Mouse (Mus musculus): ENCODE measurements at regions not wholly inside any gene's neighbourhood (a gene's known extent, or its start where the extent isn't known, plus 50 kb on each side); places are given as distances from the start of the nearest gene placed in this dataset.
A peak's percentile ranks its signal among the peaks of the same experiment; 100 is the strongest.

DNA sequence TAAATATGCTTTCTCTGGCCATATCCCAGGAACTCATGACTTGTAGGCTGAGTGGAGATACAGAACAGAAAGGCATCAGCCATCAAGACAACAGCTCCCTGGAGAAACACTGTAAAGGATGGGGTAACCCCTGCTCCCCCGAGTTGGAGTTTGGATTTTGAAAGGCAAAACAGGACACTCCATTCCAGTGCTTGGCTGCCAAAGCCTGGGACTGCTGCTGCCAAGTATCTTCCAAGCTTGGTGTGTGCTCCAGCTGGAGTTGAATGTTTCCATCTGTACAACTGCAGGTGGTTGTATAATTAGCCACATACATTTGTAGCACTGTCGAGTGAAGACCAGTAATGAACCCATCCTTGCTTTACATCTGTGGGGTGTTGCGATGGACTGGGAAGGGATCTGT is 62.1 kb downstream of the 4933412E24Rik start:
- peak; percentile 34 for DNase-seq

DNA sequence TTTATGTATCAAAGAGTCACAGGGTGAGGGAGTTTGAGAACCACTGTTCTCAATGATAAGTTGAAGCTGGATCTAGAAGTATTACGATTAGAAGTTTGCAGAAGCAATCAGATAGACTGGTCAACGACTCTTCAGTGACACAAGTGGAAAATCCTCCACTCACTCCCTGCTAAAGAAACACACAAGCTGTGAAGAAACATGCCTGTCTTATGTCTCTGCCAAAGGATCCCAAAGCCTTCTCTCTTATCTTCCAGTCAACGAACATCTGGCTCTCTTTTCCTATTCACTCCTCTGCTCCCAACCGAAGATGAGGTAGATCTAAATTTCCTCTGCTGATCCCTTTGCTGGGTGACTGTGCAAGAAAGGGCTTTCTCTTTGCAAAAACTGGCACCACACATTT is 62.6 kb downstream of the 4933412E24Rik start:
- DNase-seq: no peak

DNA sequence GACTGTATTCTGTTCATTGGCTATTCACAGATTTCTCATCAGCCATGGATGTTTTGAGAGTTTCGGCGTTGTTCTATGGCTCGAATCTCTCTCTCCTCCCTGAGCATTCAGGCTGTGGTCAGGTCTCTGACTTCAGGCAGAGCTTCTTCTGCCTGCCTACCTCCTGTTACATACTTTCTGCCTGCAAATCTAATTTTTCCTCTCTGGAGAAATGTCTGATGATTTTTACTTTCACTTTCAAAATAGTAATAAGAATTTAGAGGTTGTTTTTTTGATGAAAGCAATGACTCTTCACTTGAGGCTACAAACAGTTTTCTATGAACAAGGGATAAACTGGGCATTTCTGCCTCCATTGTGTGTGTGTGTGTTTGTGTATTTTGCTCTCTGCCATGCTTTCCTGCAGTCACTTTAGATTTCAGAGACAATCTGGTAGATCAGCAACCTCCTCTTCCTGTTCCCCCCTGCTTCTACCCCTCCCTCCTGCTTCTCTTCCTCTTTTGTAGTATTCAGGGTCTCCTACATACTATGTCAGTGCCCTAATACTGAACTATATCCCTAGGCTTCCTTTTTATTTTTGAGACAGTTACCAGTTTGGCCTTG is 65.7 kb downstream of the 4933412E24Rik start:
- no peak for DNase-seq

DNA sequence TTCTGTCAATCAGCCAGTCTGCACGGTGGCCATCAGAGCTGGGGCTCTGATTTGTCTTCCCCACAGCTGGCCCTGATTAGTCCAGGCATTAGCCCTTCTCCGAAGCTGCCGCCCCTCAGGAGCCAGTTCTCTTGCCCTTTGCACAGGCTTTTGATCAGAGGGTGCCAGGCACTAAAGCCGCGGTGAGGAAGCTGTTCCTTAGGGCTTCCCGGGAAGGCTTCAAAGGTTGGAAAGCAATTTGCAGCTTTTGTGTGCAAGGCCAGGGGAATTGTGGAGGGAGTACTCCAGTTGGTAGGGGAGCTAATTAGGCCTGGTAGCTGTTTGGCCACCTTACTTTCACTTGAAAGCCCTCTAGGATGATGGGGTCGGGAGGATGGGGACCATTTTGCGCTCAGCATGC is 71.2 kb downstream of the 4933412E24Rik start:
- DNase-seq: no peak

DNA sequence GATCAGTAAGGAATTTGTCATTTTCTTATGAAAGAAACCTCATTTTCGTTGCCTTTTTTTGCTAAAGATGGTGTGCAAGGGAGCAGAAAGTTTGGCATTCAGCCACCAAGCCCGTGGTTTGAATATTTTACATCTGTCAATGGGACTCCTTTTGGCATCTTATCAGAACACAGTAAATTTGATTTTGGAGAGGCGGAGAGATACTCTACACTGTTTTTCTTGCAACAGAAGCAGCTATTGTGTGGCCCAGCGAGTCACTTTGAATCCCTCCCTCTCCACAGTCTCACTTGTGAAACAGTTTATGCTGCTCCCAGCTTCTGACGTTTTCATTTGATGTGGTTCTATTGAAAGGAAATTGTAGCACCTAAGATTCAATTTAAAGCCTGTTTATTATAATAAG is 79.9 kb downstream of the 4933412E24Rik start:
- DNase-seq: peak; percentile 15

DNA sequence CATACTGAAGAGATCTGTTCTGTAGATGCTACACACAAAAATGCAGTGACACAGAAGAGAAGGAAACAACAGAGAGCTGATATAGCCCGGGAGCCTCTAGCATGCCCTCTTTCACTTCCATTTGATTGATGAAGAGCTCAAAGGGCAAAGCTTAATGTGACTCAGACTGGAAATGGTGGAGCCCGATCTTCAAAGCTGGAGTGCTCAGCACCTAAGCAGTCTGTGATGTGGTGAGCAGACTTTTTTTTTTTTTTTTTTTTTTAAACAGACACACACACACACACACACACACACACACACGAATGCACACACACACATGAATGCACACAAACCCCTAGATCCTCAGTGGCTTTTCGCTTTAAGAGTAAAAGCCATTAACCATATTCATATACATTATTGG is 102.6 kb downstream of the 4933412E24Rik start:
- DNase-seq: no peak

DNA sequence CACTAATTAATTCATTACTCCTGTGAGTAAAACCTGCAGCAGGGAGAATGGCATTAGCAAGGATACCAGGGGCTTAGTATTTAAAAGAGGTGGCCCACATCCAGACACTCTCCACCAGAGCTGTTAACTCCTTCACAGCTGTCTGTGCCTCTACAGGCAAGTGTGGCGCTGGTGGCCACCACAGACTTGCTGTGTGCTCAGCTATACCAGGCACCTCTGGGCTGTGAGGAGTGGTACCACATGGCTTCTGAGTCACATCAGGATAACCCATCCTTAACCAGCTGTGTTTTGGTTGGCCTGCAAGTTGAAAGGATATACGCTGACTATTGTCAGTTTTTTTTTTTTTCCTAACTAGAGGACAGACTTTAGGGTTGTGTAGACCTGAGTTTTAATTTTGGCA is 108.1 kb downstream of the 4933412E24Rik start:
- no peak for DNase-seq

DNA sequence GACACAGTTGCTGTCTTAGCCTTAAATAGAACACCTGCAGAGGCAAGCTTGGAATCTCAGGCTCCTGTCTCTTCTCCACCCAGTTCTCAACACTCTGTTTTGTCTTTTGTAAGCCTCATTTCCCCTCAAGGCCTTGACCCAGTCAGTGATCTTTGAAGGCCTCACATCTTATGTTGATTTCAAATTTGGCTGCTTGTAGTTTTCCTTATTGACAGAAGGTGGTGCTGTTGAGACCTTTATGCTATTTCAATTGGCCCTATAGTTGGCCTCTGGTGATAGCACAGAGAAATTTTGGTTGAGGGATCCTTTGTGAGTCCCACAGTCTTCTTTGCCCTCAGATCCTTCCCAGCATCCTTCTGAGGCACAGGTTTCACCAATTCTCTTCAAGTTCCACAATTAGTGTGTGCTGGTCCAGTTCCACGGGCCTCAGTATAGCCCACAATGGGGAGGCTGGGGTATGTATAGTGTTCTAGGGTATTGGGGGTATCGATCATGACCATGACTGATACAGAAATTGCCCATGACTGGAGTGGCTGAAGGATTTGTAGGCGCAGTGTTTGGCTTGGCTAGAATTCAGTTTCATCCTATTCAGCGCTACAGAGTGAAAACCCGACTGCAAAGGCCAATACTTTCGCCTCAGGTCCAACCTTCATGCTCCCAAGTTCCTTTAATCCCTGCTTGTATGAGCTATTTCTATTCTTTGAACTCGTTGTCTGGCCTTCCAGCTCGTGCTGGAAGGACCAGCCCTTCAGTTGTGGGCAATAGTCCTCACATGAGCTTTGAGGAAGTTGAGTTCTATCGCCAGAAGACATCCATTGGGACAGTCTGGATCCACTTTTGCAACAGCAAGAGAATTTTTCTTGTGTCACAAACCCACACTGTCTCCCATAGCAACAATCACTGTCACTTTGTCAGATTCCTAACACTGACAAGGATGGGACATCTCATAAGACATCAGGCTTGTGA is 110.3 kb downstream of the 4933412E24Rik start:
- DNase-seq: no peak

DNA sequence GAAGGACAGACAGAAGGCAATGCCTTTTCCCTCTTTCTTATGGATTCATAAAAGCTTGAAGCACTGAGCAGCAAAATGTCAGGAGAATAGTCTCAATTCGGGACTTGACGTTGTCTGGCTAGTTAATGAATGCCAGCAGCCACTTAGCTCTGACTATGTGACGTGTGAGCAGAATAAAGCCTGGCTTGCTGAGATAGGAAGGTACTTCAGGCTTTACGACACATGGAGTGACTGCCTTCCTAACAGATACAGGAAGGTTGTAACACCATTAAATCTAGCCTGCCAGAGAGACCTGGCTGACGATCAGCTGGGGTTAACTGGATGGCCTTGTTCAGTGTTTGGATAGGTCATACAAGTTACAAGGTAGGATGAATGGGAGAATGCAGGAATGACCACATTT is 111.7 kb downstream of the 4933412E24Rik start:
- no peak for DNase-seq

DNA sequence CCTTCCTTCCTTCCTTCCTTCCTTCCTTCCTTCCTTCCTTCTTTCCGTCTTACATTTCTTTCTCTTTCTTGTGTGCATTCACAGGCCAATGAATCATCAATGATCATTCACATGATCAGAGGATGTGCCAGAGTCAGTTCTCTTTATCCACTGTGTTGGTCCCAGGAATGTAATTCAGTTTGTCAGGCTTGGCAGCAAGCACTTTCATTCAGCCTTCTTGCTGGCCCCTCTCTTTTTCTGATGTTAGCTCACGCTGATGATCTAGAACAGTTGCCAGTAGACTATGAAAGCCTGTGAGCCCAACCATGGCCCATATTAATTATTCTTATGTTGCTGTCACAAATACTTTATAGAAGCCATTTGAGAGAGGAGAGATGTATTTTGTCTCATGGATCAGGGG is 127.4 kb downstream of the 4933412E24Rik start:
- DNase-seq: no peak

DNA sequence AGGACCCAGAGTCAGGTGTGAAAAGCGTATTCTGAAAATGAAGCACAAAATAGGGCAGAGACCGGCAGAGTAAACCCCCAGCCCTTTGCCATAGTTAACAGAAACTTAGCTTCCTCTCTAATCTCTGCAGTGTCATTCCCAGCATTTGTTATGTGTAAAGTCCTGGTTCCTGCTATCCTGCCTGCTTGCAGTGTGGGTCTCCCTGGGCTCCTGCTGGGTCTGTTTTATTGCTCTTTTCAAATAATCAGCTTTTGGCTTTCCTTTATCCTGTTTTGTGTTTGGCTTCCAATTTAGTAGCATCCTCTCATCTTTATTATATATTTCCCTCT is 128.3 kb downstream of the 4933412E24Rik start:
- DNase-seq: no peak

DNA sequence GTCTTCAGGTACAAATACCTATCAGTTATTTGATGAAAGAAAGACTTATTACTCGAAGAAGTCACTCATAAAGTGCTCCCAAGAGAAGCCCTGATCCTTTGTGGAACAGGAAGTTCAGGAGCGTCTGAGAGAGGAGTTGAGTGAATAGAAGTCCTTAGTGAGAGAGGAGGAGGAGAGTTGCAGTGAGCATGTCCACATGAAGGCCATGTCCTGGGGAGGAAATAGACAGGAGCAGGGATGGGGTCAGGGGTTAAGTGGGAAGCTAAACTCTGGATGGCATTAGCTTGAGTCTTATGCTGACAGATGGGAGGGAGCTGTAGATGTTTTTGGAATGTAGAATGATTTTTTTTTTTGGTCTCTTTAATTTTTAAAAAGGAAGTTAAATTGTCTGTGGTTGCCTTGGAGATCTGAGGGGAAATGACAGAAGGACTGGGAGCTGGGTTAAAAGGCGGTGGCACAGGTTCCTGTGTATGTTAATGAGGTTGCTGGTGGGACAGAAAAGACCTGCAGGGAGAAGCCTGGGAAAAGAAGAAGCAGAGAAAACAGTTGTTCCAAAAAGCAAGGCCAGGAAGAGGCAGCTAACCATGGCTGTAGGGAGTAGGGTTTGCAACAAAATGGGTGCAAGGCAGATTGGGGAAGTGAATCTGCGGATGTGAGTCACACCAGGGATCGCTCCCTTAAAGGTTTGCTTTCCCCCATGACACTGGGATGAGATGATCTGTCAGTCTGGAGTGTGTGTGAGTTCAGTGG is 128.9 kb downstream of the 4933412E24Rik start:
- no peak for DNase-seq

DNA sequence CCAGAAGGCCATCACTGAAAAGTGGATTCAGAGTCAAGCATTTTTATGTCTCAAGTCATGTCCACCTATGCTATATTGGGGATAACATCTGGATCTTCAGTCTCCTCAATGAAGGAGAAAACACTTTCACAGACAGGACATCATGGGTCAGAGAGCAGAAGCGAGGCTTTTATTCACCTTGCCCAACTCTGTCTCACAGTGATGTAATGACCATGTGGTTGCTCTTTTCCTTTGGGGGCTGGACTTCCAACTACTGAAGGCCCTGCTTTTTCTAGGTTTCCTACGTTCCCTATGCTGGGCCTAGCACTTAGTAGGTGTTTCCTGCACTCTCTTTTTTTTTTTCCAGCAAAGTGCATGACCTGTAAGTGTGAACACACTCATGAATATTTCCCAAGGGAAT is 130.4 kb downstream of the 4933412E24Rik start:
- DNase-seq: no peak

DNA sequence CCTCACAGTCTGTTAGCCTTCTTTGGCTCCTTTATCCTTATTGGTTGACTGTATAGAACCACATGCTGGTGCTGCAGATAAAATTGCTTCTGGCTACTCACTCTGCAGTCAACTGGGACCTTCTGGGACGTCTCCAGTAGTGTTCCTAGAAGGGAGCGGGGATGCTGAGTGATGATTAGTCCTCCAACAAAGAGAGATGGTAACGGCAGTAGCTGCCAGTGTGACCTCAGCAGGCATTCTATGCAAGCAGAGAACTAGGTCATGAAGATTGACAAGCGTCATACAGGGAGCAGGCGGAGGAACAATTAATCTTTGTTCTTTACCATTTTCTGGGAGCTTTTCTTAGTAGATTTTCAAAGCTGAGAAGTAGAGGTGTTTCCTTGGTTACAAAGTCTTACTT is 134.0 kb downstream of the 4933412E24Rik start:
- DNase-seq: no peak

DNA sequence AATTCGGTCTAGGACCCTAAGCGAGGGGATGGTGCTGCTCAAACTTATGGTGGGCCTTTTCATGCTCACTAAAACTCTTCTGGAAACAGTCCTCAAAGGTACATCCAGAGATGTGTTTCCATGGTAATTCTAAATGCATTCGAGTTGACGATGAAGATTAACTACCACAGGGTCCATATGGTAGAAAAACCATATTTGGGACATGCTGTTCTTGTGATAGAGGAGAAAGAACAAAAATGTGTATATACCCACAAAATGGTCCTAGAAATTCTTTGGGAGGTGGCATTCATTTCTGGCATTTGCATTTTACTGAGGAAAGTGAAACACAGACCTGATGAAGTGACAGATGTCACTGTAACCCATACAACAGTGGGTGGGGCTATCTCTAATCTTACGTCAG is 136.0 kb downstream of the 4933412E24Rik start:
- DNase-seq: no peak

DNA sequence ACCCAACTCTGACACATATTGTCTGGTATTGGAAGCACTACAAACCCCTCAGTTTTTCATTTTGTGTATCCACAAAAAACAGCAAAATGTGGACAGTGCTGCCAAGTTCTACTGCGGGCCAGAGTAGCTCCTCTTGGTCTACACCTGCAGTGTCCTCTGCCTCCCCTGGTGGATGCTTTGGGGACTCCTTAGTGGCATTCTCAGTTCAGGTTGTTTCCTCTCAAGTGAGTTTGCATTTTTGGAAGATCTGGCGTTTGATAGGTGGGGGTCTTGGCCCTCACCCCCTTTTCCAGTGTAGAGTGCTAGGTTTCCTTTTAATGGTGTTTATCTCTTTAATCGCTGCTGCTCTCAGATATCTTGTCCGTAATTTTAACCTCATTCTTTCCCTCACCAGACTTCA is 137.1 kb downstream of the 4933412E24Rik start:
- peak; percentile 12 for DNase-seq

DNA sequence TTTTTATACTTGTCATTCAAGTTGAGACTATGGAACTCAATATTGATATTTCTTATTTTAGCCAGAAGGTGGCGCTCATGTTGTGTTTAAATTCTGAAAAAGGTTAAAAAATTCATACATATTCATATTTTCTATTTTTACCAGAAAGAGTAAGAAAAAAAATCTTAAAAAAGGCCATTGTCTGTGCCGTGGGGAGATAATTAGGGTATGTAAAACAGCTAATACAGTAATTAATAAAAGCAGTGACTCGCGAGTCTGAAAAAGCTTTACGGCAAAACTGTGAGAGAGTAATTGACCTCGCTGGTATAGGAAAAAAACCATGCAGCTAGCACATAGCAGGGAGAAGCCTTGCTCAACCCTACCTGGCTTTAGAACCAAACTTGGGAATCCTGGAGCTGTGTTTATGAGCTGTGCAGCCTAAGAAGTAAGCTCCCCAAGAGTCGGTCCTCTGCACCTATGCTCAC is 140.1 kb downstream of the 4933412E24Rik start:
- no peak for DNase-seq

DNA sequence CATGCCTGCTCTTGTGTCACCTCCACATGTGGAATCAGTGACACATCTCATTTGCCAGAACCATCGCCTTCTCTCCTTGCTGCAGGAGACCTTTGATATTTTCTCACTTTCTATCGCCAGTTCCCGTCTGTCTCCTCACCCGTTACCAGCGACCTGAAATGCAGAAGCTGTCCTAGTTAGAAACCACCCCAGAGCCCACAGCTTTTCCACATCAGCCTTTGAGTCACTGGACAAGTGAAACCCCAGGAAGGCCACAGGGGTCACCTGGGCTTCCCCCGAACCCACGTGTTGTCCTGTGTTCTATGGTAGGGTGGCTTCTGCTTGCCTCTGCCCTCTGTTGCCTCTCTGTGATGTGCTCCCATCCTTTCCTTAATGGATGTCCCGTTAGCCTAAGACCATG is 149.7 kb downstream of the 4933412E24Rik start:
- DNase-seq: no peak

DNA sequence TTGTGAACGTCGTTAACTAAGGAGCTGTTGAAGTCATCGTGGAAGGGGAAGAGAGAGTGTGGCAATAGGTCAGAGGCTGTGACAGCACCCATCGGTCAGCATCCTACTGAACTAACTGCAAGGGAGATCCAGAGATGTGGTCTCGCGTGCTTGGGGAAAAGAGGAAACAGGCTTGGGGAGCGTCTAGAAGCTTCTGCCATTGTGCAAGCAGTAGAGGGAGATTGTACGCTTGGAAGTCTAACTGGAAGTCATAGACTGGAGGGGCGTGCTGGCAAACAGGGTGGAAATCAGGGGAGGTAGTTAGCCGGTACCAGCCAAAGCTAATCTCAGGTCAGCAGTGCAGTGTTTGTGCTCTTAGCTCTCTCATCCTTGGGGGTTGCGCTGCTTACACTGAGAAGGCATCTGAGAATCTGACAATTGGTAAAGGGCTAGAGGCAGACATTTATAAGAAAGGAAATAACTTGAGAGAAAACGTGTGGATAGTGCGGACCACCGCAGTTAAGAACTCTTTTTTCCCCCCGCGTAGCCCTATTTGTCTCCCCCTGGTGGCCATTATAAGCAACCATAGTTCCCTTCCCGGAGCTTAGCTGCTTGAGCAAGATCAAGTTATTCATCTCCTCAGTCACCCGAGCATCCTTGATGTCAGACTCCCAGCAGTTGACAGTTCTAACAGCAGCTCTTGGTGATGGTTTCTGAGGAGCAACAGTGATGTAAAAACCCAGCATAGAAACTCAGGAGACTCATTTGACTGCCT is 151.5 kb downstream of the 4933412E24Rik start:
- DNase-seq: no peak

DNA sequence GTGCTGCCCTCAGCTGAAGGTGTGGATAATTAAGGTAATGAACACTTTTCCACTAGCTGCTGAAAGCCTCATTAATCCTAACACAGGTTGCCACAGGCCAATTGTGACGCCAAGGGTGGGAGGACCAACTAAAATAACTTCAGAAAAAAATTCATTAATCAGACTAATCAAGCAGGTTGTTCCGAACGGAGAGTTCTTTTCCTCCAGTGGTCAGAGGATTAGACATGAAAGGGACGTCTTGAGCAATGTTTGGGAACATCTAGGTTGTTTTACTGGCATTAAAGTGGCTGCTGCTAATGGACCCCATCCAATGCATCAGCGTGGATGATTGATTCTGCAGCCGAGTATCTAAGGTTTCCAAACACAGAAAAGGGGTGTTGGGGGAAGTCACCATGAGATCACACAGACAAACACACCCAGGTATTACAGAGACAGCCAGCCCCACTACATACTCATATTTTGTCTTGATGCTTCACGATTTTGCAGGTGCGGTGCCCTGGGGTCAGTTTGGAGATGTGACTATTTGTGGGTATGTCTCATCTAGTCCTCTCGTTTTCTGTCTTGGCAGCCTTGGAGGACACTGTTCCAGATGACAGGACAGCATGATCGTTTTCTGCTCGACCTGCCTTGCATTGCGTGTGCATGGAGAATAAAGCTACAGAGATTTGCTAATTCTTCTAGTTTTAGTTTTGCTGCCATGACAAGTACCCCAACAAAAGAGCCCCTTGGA is 164.0 kb downstream of the 4933412E24Rik start:
- DNase-seq: no peak

DNA sequence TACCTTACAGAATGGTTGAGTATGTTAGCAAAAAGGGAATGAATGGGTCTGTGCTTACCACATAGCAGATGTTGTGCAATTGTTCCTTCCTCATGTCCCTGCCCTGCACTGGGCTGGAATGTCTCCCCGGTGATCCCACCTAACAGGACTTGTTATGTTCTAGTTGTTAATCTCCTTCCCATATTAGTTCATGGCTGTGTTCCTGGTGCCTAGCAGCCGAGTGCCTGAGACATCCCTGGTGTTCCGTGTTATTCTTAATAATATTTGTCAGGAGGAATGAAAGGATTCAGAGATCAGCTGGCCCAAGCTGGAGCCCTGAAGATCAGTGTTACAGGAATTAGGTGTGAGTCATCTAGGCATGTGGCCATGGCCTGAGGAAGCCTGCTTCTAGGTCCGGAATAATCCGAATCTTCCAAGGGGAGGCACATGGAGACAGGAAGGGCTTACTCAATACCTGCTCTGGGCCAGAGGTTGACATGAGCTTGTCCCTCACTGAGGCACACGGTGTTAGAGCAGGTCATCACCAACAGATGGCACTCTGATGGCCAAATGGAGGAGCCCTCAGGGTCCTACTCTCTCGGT is 171.2 kb downstream of the 4933412E24Rik start:
- no peak for DNase-seq

DNA sequence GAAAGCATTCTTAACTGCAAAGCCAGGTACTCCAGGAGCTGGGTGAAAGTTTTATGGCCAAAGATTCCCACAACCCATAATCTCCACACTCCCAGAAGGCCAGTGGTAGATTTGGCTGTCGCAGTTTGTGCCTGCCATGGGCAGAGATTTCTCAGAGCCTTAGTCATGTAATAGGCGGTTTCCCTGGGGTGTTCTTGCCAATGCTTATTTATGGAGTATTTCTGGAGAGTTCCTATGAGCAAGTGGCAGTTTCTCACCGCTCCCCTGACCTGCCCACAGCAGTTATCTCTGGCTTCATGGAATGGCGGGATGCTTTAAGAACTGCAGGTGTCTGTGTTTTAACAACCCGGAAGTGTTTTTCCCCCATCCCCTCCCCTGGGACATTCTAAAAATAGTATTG is 179.8 kb downstream of the 4933412E24Rik start:
- no peak for DNase-seq
